Mouse (Mus musculus) adrenal gland, adult (tissue): ENCODE results near the gene Zfp473.
A peak's percentile ranks its signal among the peaks of the same experiment; 100 is the strongest.
"Not testable (repeated sequence)": the region's sequence is repeated elsewhere in the genome, so short reads cannot be mapped to it uniquely, and the experiment has no call there.

ENCODE experiments used
- DNase-seq, 2 experiments: peaks; one replicate each; pipeline ENCODE4 v3.0.0; 2022 to 2023; ENCODE audit warnings: low spot score in 1 of 2; ENCODE audit not compliant: inconsistent age in 2 of 2

Gene Zfp473

GRCm38 (mm10) chr7:44724316-44724715 lies 26.5 kb downstream of the Zfp473 start:
- peak in 1 of 2 experiments; percentile 48 for DNase-seq

GRCm38 (mm10) chr7:44722058-44722457 lies 28.8 kb downstream of the Zfp473 start:
- peak in 1 of 2 experiments; percentile 79 for DNase-seq

DNA sequence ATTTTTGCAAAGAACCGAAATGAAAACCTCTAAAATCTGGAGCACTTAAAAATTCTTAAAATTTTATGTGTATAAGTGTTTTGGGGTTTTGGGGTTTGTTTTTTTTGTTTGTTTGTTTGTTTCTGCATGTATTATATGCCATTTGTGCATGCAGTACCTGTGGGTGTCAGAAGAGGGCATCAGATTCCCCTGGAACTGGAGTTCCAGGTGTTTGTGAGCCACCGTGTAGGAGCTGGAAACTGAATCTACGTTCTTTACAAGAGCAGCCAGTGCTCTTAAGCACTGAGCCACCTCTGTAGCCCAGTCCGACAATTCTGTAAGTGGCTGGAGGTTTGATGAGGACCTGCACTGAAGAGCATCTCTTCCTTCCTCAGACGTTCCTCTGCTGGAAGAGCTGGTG lies 41.0 kb downstream of the Zfp473 start:
- DNase-seq, result no peak

DNA sequence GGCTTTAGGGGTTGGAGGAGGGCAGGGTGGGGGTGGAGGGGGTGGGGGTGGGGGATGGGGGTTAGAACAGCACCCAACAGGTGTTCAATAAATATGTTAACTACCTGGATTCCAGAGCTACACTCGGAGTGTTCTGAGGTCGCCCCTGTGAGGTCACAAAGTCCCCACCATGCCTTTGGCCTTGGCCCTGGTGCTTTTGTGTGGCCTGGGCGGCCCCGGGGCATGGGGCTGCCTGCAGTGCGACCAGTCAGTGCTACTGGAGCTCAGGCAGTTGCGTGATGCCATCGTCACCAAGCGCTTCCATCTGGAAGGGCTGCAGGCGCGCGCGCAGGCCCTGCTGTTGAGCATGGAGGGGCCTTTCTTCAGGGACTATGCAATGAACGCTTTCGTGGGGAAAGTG lies 42.3 kb downstream of the Zfp473 start, which contains the start of gene Izumo2:
Gene Izumo2, plus strand, starts transcription at position 169 of the 400 bp plus-strand sequence.
- no peak for DNase-seq

DNA sequence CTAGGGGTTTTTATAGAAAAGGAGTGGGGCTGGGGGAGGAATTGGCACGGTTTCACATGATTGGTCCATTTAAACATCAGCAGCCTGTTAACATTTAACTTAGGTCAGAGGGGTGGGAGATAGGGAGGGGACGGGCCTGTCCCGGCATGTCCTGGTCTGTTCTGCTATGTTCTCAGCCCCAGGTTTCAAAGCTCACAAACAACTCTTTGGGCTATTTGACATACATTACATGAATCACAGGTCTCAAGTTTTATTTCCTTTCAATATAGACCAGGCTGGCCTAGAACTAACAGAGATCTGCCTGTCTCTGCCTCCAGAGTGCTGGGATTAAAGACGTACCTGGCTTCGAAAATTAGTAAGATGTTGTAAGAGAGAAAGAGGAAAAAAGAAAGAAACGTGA lies 42.8 kb downstream of the Zfp473 start:
- DNase-seq, result not testable (repeated sequence)

DNA sequence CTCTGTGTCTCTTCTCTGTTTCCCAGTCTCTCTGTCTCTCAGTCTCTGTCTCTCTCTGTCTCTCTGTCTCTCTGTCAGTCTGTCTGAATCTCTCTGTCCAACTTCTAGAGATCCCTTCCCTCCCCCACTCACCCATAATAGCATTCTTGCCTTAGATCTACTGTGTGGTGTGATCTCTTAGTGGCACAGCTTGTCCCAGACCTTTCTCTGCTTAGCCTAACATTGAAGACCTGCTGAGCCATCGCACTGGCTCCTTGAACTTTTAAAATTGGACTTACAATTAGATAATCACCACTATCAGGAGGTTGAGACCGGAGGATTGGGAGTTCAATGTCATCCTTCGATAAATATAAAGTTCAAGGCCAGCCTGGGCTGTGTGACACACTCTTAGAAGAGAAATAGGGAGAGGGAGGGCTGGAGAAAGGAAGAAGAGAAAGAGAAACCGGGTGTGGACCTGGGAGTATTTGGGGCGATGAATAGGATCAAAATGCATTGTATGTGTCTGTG lies 43.6 kb downstream of the Zfp473 start:
- DNase-seq, result peak; percentile 64 to 87

DNA sequence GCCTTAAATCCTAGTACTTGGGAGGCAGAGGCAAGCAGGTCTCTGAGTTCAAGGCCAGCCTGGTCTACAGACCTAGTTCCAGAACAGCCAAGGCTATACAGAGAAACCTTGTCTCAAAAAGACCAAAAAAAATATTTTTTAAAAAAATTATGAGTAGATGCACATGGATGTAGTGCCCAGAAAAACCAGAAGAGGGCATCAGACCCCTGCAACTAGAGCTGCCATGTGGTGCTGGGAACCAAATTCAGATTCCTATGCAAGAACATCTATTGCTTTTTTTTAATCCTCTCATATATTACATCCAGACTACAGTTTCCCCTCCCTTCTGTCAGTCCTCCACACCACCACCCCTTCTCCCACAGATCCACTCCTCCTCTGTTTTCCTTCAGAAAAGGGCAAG lies 44.5 kb downstream of the Zfp473 start:
- no peak for DNase-seq

- DNase-seq, result no peak
These were observed 45.8 kb downstream of the Zfp473 start for GRCm38 (mm10) chr7:44705086-44705485.

DNA sequence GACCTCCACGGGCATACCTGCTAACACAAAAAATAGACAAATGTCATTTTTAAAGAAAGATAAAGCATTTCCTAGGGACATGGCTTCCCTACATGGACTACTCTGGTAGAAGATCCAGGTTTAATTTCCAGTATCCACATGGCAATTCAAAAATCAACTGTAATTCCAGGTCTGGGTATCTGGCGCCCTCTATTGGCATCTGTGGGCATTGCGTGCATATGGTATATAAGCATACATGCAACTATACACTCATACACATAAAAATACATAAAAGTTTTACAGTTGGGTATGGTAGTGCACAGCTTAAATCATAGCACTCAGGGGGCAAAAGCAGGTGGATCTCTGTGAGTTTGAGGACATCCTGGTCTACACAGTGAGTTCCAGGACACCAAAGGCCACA lies 46.5 kb downstream of the Zfp473 start:
- peak; percentile 38 to 79 for DNase-seq

- no peak for DNase-seq
These were observed 47.9 kb downstream of the Zfp473 start for GRCm38 (mm10) chr7:44702985-44703384.

DNA sequence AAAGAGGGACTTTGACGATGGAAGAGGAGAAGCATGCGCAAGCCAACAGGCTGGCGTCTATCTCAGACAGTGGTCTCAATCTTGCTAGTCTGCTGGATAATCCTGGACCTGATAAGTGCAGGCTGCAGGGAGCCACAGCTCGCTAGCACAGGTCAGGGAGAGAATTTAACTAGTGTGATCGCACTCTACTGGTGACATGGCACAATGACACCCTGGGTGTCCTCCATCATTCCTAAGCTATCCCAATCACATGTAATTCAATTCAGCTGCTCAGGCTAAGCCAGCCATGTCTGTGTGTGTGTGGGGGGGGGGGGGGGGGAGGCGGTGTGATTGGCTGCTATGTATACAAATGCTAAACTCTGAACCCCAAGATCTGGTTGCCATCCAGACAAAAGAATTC lies 48.9 kb downstream of the Zfp473 start:
- DNase-seq, result peak; percentile 36 to 60

GRCm38 (mm10) chr7:44697980-44698379 lies 52.9 kb downstream of the Zfp473 start:
- DNase-seq, result no peak

GRCm38 (mm10) chr7:44697191-44697710 lies 53.6 kb downstream of the Zfp473 start:
- peak; percentile 87 to 90 for DNase-seq

- DNase-seq, result no peak
These were observed 55.6 kb downstream of the Zfp473 start for GRCm38 (mm10) chr7:44695223-44695622.

DNA sequence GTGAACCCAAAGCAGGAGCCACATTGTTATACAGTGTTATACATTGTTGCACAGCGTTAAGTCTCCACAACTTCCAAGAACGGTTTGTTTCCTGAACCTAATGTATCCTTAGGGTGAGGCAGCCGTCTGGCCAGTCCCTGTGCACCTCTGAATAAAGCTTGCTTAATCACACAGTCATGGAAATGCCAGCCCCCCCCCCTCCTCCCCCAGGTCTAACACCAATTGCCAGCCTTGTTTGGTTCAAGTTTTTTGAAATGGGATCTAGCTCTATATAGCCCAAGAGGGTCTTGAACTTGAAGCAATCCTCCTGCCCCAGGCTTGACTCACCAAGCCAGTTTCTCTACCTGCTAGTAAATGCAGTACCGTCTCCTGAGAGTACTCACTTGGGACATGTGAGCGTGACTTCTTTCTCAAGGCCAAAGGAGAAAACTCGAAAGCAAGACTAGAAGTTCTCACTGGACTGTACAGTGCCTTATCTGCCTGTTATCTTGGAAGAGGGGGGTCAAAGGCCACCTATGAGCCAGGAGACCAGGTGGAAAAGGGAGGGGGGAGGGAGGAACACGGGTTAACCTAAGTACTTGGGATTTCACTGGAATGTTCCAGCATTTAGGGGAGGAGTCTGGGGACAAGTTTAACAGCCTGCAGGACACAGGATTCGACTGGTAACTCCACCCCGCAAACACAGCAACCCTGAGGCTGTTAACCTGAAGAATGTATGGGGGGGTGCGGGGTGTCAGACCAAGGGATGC lies 57.2 kb downstream of the Zfp473 start:
- DNase-seq, result no peak

GRCm38 (mm10) chr7:44689331-44689730 lies 61.5 kb downstream of the Zfp473 start:
- no peak for DNase-seq

DNA sequence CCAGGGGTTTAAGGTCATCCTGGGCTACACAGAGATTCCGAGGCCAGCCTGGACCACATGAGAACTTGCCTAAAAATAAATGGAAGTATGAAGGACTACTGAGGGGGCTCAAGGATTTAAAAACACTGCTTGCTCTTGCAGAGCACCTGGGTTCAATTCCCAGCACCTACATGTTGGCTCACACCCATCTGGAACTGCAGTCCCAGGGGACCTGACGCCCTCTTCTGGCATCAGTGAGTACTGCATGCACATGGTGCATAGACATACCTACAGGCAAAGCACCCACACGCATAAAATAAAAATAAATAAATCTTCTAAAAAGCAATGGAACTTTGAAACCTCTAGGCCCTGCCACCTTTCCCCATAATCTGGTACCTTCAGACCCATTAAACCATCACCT lies 62.0 kb downstream of the Zfp473 start:
- no peak for DNase-seq

DNA sequence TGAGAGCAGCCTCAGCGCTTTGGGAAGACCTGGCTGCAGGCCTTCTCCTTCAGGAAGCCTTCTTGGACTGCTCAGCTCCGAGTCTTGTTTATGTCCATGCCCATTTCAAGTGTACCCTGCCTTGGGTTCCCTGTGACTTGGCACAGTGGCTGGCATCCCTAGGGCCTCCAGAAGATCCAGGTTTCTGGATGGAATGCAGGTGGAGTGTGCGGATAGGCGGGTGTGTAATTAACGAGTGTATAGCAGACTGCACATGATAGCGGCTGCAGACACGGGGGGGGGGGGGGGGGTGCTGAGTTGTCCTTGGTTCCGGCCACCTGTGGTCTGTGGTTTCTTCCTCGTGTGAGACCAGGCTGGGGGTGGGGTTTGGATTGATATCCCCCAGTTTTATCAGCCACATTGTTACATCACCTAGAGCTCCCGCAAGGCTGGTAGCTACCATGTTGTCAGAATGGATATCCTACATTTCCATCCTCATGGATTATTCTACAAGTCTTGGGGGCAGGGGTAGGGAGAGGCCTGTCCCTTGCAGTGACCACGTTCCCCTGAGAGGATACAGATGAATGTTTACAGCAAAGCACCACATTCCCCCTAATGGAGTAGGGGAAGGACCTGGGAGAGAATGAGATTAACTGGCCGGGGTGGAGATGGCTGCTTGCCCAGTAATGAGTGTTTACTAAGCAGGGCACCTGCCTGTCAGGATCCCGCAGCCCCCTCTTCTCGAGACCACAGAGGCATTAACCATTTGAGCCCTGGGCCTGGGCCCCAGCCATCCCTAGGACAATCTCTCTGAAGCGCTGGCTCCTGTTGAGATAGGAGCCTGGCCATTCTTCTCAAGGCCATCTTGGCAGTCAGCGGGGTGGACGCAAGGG lies 65.1 kb downstream of the Zfp473 start:
- DNase-seq, result peak in 1 of 2 experiments; percentile 60

DNA sequence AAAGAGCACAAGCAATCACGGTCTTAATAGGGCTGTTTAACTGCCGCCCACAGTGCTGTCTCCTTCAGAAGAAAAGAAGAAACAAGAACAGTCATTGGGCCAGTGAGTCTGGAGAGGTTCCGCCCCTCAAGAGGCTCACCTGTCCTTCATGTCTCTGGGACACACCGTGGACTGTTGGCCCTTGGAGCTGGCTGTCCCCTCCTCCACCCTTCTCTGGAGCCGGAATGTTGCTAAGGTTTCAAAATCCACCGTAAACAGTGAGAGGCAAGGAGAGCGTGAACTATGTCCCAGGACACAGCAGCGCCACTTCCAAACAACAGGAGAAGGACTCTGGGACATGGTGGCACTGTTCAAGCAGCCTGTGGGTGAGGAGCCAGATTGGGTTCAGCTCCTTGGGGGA lies 67.2 kb downstream of the Zfp473 start:
- no peak for DNase-seq
